Mouse (Mus musculus) frontal cortex, postnatal 14 days (tissue): ENCODE results near the gene Ubl5.
A peak's percentile ranks its signal among the peaks of the same experiment; 100 is the strongest.
"Not testable (repeated sequence)": the region's sequence is repeated elsewhere in the genome, so short reads cannot be mapped to it uniquely, and the experiment has no call there.

Source experiments
- DNase-seq, 2 experiments: peaks; one replicate each; pipeline ENCODE4 v3.0.0; 2022; ENCODE audit warnings: low spot score in 2 of 2

Gene Ubl5

GRCm38 (mm10) chr9:20642101-20642895 lies at the start of gene Ubl5:
Gene Ubl5, plus strand, starts transcription at chr9:20642878.
- DNase-seq: peak; percentile 69 to 81

- DNase-seq: no peak
Measured at GRCm38 (mm10) chr9:20601270-20601669, 41.4 kb upstream of the Ubl5 start.

DNA sequence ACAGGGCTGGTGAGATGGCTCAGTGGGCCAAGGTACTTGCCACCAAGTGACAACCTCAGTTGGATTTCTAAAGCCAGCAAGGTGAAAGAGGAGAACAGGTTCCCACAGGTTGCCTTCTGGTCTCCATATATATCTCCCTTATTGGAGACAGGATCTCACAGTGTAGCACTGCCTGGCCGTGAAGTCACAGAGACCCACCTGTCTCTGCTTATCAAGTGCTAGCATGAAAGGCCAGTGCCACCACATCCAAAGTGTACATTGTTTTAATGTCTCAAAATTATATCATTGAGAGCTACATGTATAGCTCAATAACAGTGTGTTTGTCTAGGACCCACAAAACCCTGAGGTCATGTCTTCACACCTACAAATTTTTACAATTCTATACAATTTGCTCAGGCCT lies 36.4 kb upstream of the Ubl5 start:
- DNase-seq: no peak

DNA sequence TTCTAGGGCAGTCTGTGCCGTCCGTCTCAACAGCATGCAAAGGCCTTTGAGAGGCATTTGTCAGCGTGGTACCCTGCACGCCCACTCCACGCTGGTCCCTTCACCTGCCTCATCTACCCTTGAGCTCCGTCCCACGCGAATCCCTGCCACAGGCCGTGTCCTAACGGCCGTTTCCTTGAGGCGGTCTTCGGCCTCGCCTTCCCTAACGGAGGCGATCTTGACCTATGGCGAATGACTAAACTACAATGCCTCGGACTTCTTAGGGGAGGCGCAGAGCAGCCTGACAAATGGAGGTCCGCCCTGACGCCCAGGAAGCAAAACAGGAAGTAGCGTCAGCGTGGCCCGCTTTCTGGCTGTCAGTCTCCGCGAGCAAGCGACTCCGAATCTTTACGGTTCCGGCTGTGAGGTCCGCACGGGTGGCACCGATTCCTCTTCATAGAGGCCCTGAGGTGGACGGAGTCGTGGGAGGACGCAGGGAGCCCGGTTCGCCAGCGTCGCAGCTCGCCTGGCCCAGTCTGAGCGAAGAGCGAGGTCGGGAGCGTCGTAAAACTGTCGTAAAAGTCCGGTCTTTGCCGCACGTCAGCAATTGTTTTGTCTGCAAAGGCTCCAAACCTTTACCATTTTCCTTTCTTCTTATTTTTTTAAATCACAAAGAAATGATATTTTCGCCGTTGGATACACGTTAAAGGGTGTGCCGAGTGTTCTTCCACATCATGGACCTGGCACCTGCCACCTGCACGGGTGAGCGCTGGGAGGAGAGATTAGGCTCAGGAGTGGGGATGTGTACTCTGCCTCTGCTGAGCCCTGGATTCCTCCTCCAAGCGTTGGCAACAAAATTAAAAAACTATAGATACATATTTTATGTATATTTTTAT lies 35.3 kb upstream of the Ubl5 start:
- peak; percentile 77 to 81 for DNase-seq

DNA sequence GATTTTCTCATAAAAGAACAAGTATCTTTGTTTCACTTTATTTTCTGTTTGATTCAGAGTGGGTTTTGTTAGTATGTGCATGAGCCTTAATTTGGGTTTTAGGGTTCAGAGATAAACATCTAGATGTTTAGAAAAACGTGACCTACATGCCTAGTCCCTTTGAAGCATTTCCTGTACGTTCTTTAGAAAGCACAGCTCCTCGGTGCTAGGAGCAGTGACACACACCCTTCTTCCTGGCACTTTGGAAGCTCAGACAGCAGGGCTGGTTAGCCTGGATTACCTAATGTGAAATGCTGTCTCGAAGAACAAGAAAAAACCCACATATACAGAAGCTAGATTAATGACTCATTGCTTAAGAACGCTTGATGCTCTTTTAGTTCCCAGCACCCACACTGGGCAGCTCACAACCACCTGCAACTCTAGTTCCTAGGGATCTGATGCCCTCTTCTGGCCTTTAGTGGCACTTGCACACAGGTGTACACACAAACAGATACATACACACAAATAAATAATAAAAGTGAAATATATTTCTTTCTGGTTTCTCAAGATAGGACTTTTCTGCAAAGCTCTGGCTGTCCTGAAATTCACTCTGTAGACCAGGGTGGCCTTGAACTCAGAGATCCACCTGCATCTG lies 32.7 kb upstream of the Ubl5 start:
- no peak for DNase-seq

DNA sequence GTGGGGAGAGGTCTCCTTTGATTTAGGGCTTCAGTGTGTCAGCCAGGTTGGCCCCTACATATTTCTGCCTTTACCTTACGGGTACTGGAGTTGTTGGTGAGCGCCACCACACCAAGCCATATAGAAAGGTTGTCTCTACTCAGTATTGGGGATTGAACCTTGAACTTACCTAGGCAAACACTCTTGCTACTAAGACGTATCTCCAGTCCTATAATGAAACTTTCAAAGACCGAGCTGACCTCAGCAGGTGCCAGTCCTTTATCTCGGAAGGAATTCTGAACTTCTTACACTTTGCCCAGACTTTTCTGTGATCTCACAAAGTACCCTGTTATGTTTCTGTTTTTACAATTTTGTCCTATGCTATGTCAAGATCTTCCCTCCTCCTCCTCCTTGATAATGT lies 30.7 kb upstream of the Ubl5 start:
- no peak for DNase-seq

GRCm38 (mm10) chr9:20616685-20617084 lies 26.0 kb upstream of the Ubl5 start:
- DNase-seq: no peak

DNA sequence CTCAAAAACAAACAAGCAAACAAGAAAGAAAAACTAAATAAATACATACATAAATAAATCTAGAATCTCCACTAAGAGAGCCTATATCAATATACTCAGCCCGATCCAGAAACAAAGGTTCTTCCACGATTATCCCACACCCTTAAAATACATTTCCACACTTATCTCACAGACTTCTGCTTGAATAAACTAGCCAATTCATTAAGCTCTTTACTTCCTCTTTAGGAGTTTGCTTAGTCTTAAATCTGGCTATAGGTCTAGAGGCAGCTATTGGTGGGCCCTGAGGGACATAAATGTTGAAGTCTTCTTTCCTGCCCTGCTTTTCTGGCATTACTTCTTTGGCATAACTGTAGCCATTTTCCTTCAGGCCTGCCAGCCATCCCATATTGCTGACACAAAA lies 11.3 kb upstream of the Ubl5 start:
- no peak for DNase-seq

- DNase-seq: not testable (repeated sequence)
Measured at GRCm38 (mm10) chr9:20635676-20636075, 7.0 kb upstream of the Ubl5 start.

- no peak for DNase-seq
Measured at GRCm38 (mm10) chr9:20636256-20636655, 6.4 kb upstream of the Ubl5 start.

DNA sequence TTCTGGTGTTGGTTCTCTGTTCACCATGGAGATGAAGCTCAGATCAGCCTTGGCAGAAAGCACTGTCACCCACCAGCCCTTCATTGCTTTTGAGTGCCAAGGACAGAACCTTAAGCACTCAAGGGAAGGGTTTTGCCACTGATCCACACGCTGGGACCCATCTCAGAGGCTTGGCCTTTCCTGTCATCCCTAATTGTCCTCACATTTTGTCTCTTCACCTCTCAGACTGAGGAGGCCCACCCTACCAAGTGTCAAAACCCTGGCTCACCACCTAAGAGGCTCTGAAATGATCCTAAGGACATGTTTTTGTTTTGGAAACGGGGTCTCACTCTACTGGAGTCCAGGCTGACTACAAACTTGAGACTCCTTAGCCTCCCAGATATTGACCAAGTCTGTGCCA lies 5.9 kb upstream of the Ubl5 start:
- no peak for DNase-seq

DNA sequence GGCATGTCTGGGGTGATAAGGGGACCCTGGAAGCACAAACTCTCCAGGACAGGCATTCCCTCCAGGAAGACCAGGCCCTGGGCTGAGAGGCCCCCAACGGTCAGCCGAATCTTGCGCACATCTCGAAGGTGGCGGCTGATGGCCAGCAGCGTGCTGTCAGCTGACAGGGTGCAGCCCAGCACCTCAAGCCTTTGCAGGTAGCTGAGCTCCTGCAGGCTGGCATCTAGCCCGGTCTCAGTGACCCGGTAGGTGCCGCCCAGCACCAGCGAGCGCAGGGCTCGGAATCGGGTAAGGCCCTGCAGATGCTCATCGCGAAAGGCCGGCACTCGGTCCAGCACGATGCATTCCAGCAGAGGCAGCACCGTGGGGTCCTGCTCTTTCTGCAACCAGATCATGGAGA lies 4.1 kb upstream of the Ubl5 start:
- no peak for DNase-seq

GRCm38 (mm10) chr9:20639486-20639885 lies 3.2 kb upstream of the Ubl5 start:
- DNase-seq: no peak

GRCm38 (mm10) chr9:20641501-20641900 lies 1.2 kb upstream of the Ubl5 start:
- no peak for DNase-seq

- DNase-seq: peak; percentile 63 to 65
Measured at GRCm38 (mm10) chr9:20642896-20643466, 303 bp downstream of the Ubl5 start.

DNA sequence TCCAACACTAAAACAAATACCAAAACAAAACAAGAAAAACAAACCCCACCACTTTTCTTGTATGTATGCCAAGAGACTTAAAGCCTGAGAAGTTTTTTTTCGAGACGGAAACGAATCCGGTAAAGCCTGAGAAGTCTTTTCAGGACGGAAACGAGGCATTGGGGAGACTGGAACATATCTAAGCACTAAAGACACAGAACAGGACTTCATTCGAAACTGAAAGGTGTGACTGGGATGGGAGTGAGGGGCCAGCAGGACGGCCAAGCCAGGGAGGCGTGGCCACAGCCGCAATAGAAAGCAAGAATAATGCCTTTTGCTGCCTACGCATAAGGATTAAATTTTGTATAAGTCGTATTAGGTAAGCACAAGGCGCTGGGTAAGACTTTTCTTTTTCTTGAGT lies 1.1 kb downstream of the Ubl5 start:
- no peak for DNase-seq

DNA sequence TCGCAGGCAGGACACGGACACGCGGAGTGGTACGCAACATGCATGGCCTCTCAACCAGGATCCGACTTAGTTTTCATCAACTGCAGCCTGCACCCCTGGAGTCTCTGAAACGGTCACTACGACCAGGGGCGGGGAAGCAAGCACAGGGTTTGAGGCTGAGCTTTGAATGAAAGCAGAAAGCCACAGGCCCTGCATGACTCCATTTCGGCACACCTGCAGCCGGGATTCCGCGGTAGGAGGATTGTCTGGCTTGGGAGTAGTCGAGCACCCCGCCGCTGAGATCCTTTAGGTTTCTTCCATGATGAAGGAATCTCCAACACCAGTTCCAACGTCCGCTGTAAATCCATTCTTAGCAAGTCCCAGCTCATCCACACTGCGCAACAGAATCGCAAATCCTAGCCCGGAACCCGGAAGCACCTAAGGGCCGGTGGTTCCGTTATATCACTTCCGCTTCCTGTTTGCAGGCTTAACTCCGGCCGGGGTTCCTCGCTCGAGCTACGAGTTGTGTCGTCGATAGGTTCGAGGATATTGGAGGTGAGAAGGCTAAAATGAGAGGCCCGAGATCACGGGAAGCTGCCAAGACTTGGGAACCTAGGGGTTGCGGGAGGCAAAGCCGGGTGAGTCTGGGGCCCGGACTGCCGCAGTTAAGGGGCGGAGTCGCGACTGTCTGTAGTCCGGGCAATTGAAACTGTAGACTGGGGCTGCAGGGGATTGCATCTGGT lies 1.8 kb downstream of the Ubl5 start, which contains the start of gene Fbxl12:
Gene Fbxl12 (minus strand): TSS at position 408 of the 722 bp plus-strand sequence.
- DNase-seq: peak; percentile 64 to 67

GRCm38 (mm10) chr9:20645121-20645520 lies 2.4 kb downstream of the Ubl5 start:
- DNase-seq: no peak

DNA sequence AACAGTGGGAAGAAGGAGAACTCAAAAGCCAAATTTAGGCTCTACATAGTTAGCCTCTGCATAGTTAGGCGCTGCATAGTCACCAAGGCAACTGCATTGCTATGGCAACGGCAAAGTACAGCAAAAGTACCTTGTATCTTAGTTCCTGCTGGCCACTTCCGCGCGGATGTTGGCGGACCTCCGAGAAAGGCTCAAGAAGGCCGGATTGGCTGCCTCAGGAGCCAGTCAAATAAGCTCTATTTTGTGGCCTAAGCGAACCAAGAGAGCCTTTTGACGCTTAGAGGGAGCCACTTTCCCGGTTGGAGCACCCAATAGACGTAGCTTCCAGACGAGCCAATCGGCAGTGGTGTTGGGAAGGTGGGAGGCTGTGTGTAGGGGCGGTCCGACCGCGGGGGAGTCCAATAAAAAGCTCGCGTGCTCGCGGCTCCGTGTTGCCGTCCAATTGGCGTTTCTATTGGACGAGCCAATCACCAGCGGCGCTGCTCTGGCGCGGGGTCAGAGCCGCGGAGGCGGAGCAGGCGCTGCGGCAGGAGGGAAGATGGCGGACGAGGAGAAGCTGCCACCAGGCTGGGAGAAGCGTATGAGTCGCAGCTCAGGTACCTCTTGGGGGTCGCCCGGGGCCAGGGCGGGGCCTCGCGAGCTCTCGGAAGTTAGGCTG lies 9.1 kb downstream of the Ubl5 start, which contains the start of gene Pin1:
Gene Pin1 (plus strand): TSS at position 494 of the 658 bp plus-strand sequence.
- peak; percentile 98 to 99 for DNase-seq

DNA sequence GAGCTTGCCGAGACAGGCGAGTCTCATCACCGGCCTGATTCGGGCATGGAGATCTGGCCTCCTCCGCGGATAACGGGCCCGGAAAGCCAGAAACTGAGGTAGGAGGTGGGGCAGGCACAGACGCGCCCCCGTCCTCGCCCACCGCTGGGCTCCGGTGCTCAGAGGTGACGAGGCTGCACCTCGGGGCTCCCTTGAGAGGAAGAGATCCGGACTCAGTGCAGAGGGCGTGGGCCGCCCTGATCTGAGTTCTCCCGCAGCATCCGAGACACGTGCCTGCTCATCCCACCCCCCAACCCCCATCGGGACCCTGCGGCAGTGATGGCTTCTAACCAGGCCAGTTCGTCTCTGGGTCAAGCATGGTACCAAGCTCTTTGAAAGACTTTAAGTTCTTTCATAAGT lies 9.6 kb downstream of the Ubl5 start:
- no peak for DNase-seq

- DNase-seq: no peak
Measured at GRCm38 (mm10) chr9:20653859-20654258, 11.2 kb downstream of the Ubl5 start.
